Mouse (Mus musculus): ENCODE measurements around the gene Nrxn3.

GRCm38 (mm10) chr12:88976621-88977020, 253.9 kb downstream of the Nrxn3 start:
- no peak for TF ChIP-seq CTCF (IDR thresholded peaks at IDR 0.05; ENCODE audit: extremely low read depth, insufficient read length, insufficient replicate concordance, low read depth, low read length)
- no peak for TF ChIP-seq POLR2A (IDR thresholded peaks at IDR 0.05; ENCODE audit: low read depth, low read length)
